Mouse (Mus musculus): ENCODE measurements around the gene Ablim2. TPM values are rescaled to one million over a fixed set of nuclear protein-coding genes. Genes with fewer than 3 reads are reported as not detected.

The Ablim2 gene
- polyA plus RNA-seq, 1 experiment from 2014 or later = 2.0 TPM

GRCm38 (mm10) chr5:35907633-35908426 is 150.2 kb downstream of the Ablim2 start:
- H3K9me3 ChIP-seq (replicated peaks) = 0 out of 2 replicates have a peak, but pooled peaks cover 2% of the 10 kb centered on the region
- H3K27me3 ChIP-seq = no peaks in the 10 kb centered on the region
- peak overlapping the region; percentile 68 for H3K27ac ChIP-seq
- 36% methylated on average over 15 of the region's 15 CpGs for WGBS
- H3K9ac ChIP-seq = peak overlapping the region; percentile 30; the same call in 1 of the 2 replicates
- H3K4me3 ChIP-seq = no peak overlapping the region
- peaks cover 61% of the 10 kb centered on the region for H3K4me1 ChIP-seq
- H3K36me3 ChIP-seq (ENCODE audit: poor library complexity, severe bottlenecking) = no peaks in the 10 kb centered on the region
- peak; percentile 84 for ATAC-seq
- no peak overlapping the region; the same call in 1 of the 2 replicates for H3K4me2 ChIP-seq

- 86% methylated on average over 13 of the region's 13 CpGs for WGBS
- Histone ChIP-seq H3K9ac (peak overlapping the region; percentile 30), H3K9me3 (replicated peaks) (0 out of 2 replicates have a peak, but pooled peaks cover 2% of the 10 kb centered on the region), H3K4me2 (no peak overlapping the region; the same call in 1 of the 2 replicates), H3K27me3 (no peaks in the 10 kb centered on the region), H3K36me3 (ENCODE audit: poor library complexity, severe bottlenecking) (no peaks in the 10 kb centered on the region), H3K27ac (peak overlapping the region; percentile 68), H3K4me3 (no peak overlapping the region), H3K4me1 (peaks cover 58% of the 10 kb centered on the region)
- no peak for ATAC-seq
These were observed 151.2 kb downstream of the Ablim2 start for GRCm38 (mm10) chr5:35908626-35909443.

GRCm38 (mm10) chr5:35915629-35916300 is 158.1 kb downstream of the Ablim2 start:
- H3K4me1 ChIP-seq = peaks cover 54% of the 10 kb centered on the region
- H3K27ac ChIP-seq = peak overlapping the region; percentile 41; the same call in 1 of the 2 replicates
- ATAC-seq = no peak
- no peak overlapping the region for H3K4me3 ChIP-seq
- H3K9ac ChIP-seq = no peak overlapping the region
- 73% methylated on average over 12 of the region's 12 CpGs for WGBS
- no peaks in the 10 kb centered on the region for H3K27me3 ChIP-seq
- H3K9me3 ChIP-seq (replicated peaks) = 0 out of 2 replicates have a peak, but pooled peaks cover 2% of the 10 kb centered on the region
- no peak overlapping the region for H3K4me2 ChIP-seq
- no peaks in the 10 kb centered on the region for H3K36me3 ChIP-seq (ENCODE audit: poor library complexity, severe bottlenecking)

- WGBS = 47% methylated on average over 5 of the region's 5 CpGs
- Histone ChIP-seq H3K4me2 (no peak overlapping the region), H3K27ac (no peak overlapping the region)
These were observed 159.0 kb downstream of the Ablim2 start for GRCm38 (mm10) chr5:35916666-35917065.

GRCm38 (mm10) chr5:35918387-35918786 is 160.7 kb downstream of the Ablim2 start:
- Histone ChIP-seq H3K4me3 (no peak overlapping the region), H3K36me3 (ENCODE audit: poor library complexity, severe bottlenecking) (no peaks in the 10 kb centered on the region), H3K4me2 (no peak overlapping the region), H3K9ac (no peak overlapping the region), H3K27ac (peak overlapping the region; percentile 95), H3K4me1 (peaks cover 79% of the 10 kb centered on the region), H3K9me3 (replicated peaks) (no peaks in the 10 kb centered on the region), H3K27me3 (no peaks in the 10 kb centered on the region)
- ATAC-seq = peak; percentile 91
- 18% methylated on average over 8 of the region's 8 CpGs for WGBS

More at GRCm38 (mm10) chr5:35916666-35917065, 159.0 kb downstream of the Ablim2 start:
- no peaks in the 10 kb centered on the region for H3K36me3 ChIP-seq (ENCODE audit: poor library complexity, severe bottlenecking)
- no peak for ATAC-seq
- peaks cover 62% of the 10 kb centered on the region for H3K4me1 ChIP-seq
- H3K9ac ChIP-seq = no peak overlapping the region
- H3K27me3 ChIP-seq = no peaks in the 10 kb centered on the region
- no peak overlapping the region for H3K4me3 ChIP-seq
- 0 out of 2 replicates have a peak, but pooled peaks cover 2% of the 10 kb centered on the region for H3K9me3 ChIP-seq (replicated peaks)

GRCm38 (mm10) chr5:35920076-35920475 is 162.4 kb downstream of the Ablim2 start:
- no peak overlapping the region for H3K27ac ChIP-seq
- no peak overlapping the region for H3K9ac ChIP-seq
- no peaks in the 10 kb centered on the region for H3K36me3 ChIP-seq (ENCODE audit: poor library complexity, severe bottlenecking)
- H3K4me2 ChIP-seq = no peak overlapping the region
- 65% methylated on average over 4 of the region's 4 CpGs for WGBS
- no peak overlapping the region for H3K4me3 ChIP-seq
- no peak for ATAC-seq
- H3K27me3 ChIP-seq = no peaks in the 10 kb centered on the region
- peaks cover 87% of the 10 kb centered on the region for H3K4me1 ChIP-seq
- H3K9me3 ChIP-seq (replicated peaks) = no peaks in the 10 kb centered on the region

- Histone ChIP-seq H3K9me3 (replicated peaks) (no peaks in the 10 kb centered on the region), H3K4me1 (peaks cover 88% of the 10 kb centered on the region), H3K27me3 (no peaks in the 10 kb centered on the region), H3K36me3 (ENCODE audit: poor library complexity, severe bottlenecking) (no peaks in the 10 kb centered on the region), H3K9ac (no peak overlapping the region), H3K4me3 (no peak overlapping the region), H3K27ac (no peak overlapping the region), H3K4me2 (no peak overlapping the region)
- no peak for ATAC-seq
These were observed 162.9 kb downstream of the Ablim2 start for GRCm38 (mm10) chr5:35920557-35920956.

GRCm38 (mm10) chr5:35921141-35921540 is 163.5 kb downstream of the Ablim2 start:
- no peak overlapping the region for H3K9ac ChIP-seq
- WGBS = 90% methylated on average over 6 of the region's 6 CpGs
- no peak overlapping the region for H3K27ac ChIP-seq
- no peak for ATAC-seq
- peaks cover 88% of the 10 kb centered on the region for H3K4me1 ChIP-seq
- H3K27me3 ChIP-seq = no peaks in the 10 kb centered on the region
- no peaks in the 10 kb centered on the region for H3K36me3 ChIP-seq (ENCODE audit: poor library complexity, severe bottlenecking)
- no peak overlapping the region for H3K4me2 ChIP-seq
- no peaks in the 10 kb centered on the region for H3K9me3 ChIP-seq (replicated peaks)
- no peak overlapping the region for H3K4me3 ChIP-seq

GRCm38 (mm10) chr5:35921595-35922254 is 164.0 kb downstream of the Ablim2 start:
- Histone ChIP-seq H3K27ac (no peak overlapping the region), H3K9ac (no peak overlapping the region; the same call in 1 of the 2 replicates), H3K36me3 (ENCODE audit: poor library complexity, severe bottlenecking) (no peaks in the 10 kb centered on the region), H3K4me3 (no peak overlapping the region), H3K9me3 (replicated peaks) (no peaks in the 10 kb centered on the region), H3K4me2 (peak overlapping the region; percentile 1; the same call in 1 of the 2 replicates), H3K27me3 (no peaks in the 10 kb centered on the region), H3K4me1 (peaks cover 89% of the 10 kb centered on the region)
- WGBS = 49% methylated on average over 10 of the region's 10 CpGs
- ATAC-seq = no peak

- no peak for ATAC-seq
- H3K4me3 ChIP-seq = no peak overlapping the region
- peaks cover 86% of the 10 kb centered on the region for H3K4me1 ChIP-seq
- no peak overlapping the region for H3K9ac ChIP-seq
- no peaks in the 10 kb centered on the region; the same call in 1 of the 2 replicates for H3K36me3 ChIP-seq (ENCODE audit: poor library complexity, severe bottlenecking)
- no peak overlapping the region for H3K4me2 ChIP-seq
- no peaks in the 10 kb centered on the region for H3K9me3 ChIP-seq (replicated peaks)
- 90% methylated on average over 6 of the region's 6 CpGs for WGBS
- H3K27me3 ChIP-seq = no peaks in the 10 kb centered on the region
- H3K27ac ChIP-seq = no peak overlapping the region
These were observed 165.8 kb downstream of the Ablim2 start for GRCm38 (mm10) chr5:35923448-35923847.

- no peaks in the 10 kb centered on the region for H3K27me3 ChIP-seq
- no peak overlapping the region for H3K4me3 ChIP-seq
- H3K4me1 ChIP-seq = peaks cover 69% of the 10 kb centered on the region
- H3K4me2 ChIP-seq = no peak overlapping the region
- no peak overlapping the region for H3K9ac ChIP-seq
- H3K27ac ChIP-seq = peak overlapping the region; percentile 52
- 64% methylated on average over 12 of the region's 12 CpGs for WGBS
- no peaks in the 10 kb centered on the region; the same call in 1 of the 2 replicates for H3K36me3 ChIP-seq (ENCODE audit: poor library complexity, severe bottlenecking)
- peak; percentile 86 for ATAC-seq
- H3K9me3 ChIP-seq (replicated peaks) = no peaks in the 10 kb centered on the region
These were observed 167.5 kb downstream of the Ablim2 start for GRCm38 (mm10) chr5:35925171-35925634.

All from forebrain, embryonic 13.5 days (tissue).